Mouse (Mus musculus): ENCODE data around the gene Diras1. TPM values are rescaled to one million over a fixed set of nuclear protein-coding genes. Genes with fewer than 3 reads are reported as not detected.
A peak's percentile ranks its signal among the peaks of the same experiment; 100 is the strongest.

The Diras1 gene
- polyA plus RNA-seq, 1 experiment = not detected

- TF ChIP-seq CTCF (IDR thresholded peaks at IDR 0.05; ENCODE audit: insufficient read depth, low read length) (no peak), POLR2A (IDR thresholded peaks at IDR 0.05; ENCODE audit: borderline replicate concordance, extremely low read depth, low read depth, low read length) (no peak)
- Histone ChIP-seq H3K4me1 (ENCODE audit: control insufficient read depth, insufficient read depth, low read length) (no peaks in the 10 kb centered on the region), H3K4me3 (replicated peaks; ENCODE audit: extremely low read depth, low read depth, low read length) (no peak overlapping the region)
- no peak for DNase-seq
- 59% methylated on average over 10 of the region's 10 CpGs for WGBS
Observed at GRCm38 (mm10) chr10:81001161-81001560, 24.3 kb downstream of the Diras1 start.

GRCm38 (mm10) chr10:81000197-81001062 is 25.0 kb downstream of the Diras1 start:
- Histone ChIP-seq H3K4me3 (replicated peaks; ENCODE audit: extremely low read depth, low read depth, low read length) (no peak overlapping the region), H3K4me1 (ENCODE audit: control insufficient read depth, insufficient read depth, low read length) (no peaks in the 10 kb centered on the region)
- TF ChIP-seq POLR2A (IDR thresholded peaks at IDR 0.05; ENCODE audit: borderline replicate concordance, extremely low read depth, low read depth, low read length) (no peak), CTCF (IDR thresholded peaks at IDR 0.05; ENCODE audit: insufficient read depth, low read length) (no peak)
- DNase-seq = no peak
- WGBS = 37% methylated on average over 28 of the region's 28 CpGs

GRCm38 (mm10) chr10:80999362-81000196 is 25.9 kb downstream of the Diras1 start:
- no peaks in the 10 kb centered on the region for H3K4me1 ChIP-seq (ENCODE audit: control insufficient read depth, insufficient read depth, low read length)
- no peak overlapping the region for H3K4me3 ChIP-seq (replicated peaks; ENCODE audit: extremely low read depth, low read depth, low read length)
- 26% methylated on average over 37 of the region's 37 CpGs for WGBS
- TF ChIP-seq CTCF (IDR thresholded peaks at IDR 0.05; ENCODE audit: insufficient read depth, low read length) (peak; percentile 88), POLR2A (IDR thresholded peaks at IDR 0.05; ENCODE audit: borderline replicate concordance, extremely low read depth, low read depth, low read length) (no peak)
- peak; percentile 84 for DNase-seq

- DNase-seq = no peak
- 6% methylated on average over 12 of the region's 12 CpGs for WGBS
- no peak overlapping the region for H3K4me3 ChIP-seq (replicated peaks; ENCODE audit: extremely low read depth, low read depth, low read length)
- peak; percentile 57 for TF ChIP-seq CTCF (IDR thresholded peaks at IDR 0.05; ENCODE audit: insufficient read depth, low read length)
- no peak for TF ChIP-seq POLR2A (IDR thresholded peaks at IDR 0.05; ENCODE audit: borderline replicate concordance, extremely low read depth, low read depth, low read length)
- H3K4me1 ChIP-seq (ENCODE audit: control insufficient read depth, insufficient read depth, low read length) = no peaks in the 10 kb centered on the region
Observed at GRCm38 (mm10) chr10:80998778-80999177, 26.7 kb downstream of the Diras1 start.

GRCm38 (mm10) chr10:80998021-80998420 is 27.4 kb downstream of the Diras1 start:
- Histone ChIP-seq H3K4me1 (ENCODE audit: control insufficient read depth, insufficient read depth, low read length) (no peaks in the 10 kb centered on the region), H3K4me3 (replicated peaks; ENCODE audit: extremely low read depth, low read depth, low read length) (no peak overlapping the region)
- no peak for DNase-seq
- TF ChIP-seq CTCF (IDR thresholded peaks at IDR 0.05; ENCODE audit: insufficient read depth, low read length) = no peak
- no peak for TF ChIP-seq POLR2A (IDR thresholded peaks at IDR 0.05; ENCODE audit: borderline replicate concordance, extremely low read depth, low read depth, low read length)
- WGBS = 39% methylated on average over 14 of the region's 14 CpGs

GRCm38 (mm10) chr10:80997332-80997731 is 28.1 kb downstream of the Diras1 start:
- no peak for TF ChIP-seq CTCF (IDR thresholded peaks at IDR 0.05; ENCODE audit: insufficient read depth, low read length)
- no peak for TF ChIP-seq POLR2A (IDR thresholded peaks at IDR 0.05; ENCODE audit: borderline replicate concordance, extremely low read depth, low read depth, low read length)

GRCm38 (mm10) chr10:80996501-80996900 is 29.0 kb downstream of the Diras1 start:
- TF ChIP-seq CTCF (IDR thresholded peaks at IDR 0.05; ENCODE audit: insufficient read depth, low read length) (no peak), POLR2A (IDR thresholded peaks at IDR 0.05; ENCODE audit: borderline replicate concordance, extremely low read depth, low read depth, low read length) (no peak)
- no peak overlapping the region for H3K4me3 ChIP-seq (replicated peaks; ENCODE audit: extremely low read depth, low read depth, low read length)
- no peaks in the 10 kb centered on the region for H3K4me1 ChIP-seq (ENCODE audit: control insufficient read depth, insufficient read depth, low read length)
- DNase-seq = no peak
- WGBS = 93% methylated on average over 8 of the region's 8 CpGs

More at GRCm38 (mm10) chr10:80997332-80997731, 28.1 kb downstream of the Diras1 start:
- Histone ChIP-seq H3K4me1 (ENCODE audit: control insufficient read depth, insufficient read depth, low read length) (no peaks in the 10 kb centered on the region), H3K4me3 (replicated peaks; ENCODE audit: extremely low read depth, low read depth, low read length) (no peak overlapping the region)
- DNase-seq = no peak
- WGBS = 80% methylated on average over 8 of the region's 8 CpGs

GRCm38 (mm10) chr10:80995091-80995632 is 30.3 kb downstream of the Diras1 start:
- 9% methylated on average over 21 of the region's 21 CpGs for WGBS
- Histone ChIP-seq H3K4me3 (replicated peaks; ENCODE audit: extremely low read depth, low read depth, low read length) (no peak overlapping the region), H3K4me1 (ENCODE audit: control insufficient read depth, insufficient read depth, low read length) (no peaks in the 10 kb centered on the region)
- DNase-seq = peak; percentile 83
- no peak for TF ChIP-seq POLR2A (IDR thresholded peaks at IDR 0.05; ENCODE audit: borderline replicate concordance, extremely low read depth, low read depth, low read length)
- TF ChIP-seq CTCF (IDR thresholded peaks at IDR 0.05; ENCODE audit: insufficient read depth, low read length) = peak; percentile 99

- DNase-seq = no peak
- WGBS = 53% methylated on average over 4 of the region's 4 CpGs
- TF ChIP-seq POLR2A (IDR thresholded peaks at IDR 0.05; ENCODE audit: borderline replicate concordance, extremely low read depth, low read depth, low read length) (no peak), CTCF (IDR thresholded peaks at IDR 0.05; ENCODE audit: insufficient read depth, low read length) (no peak)
- no peak overlapping the region for H3K4me3 ChIP-seq (replicated peaks; ENCODE audit: extremely low read depth, low read depth, low read length)
- H3K4me1 ChIP-seq (ENCODE audit: control insufficient read depth, insufficient read depth, low read length) = no peaks in the 10 kb centered on the region
Observed at GRCm38 (mm10) chr10:80994621-80995020, 30.8 kb downstream of the Diras1 start.

All from lung, adult 2 months (tissue).